Mouse (Mus musculus) right cerebral cortex, postnatal 14 days (tissue): ENCODE measurements at regions not wholly inside any gene's neighbourhood (a gene's known extent, or its start where the extent isn't known, plus 50 kb on each side); places are given as distances from the start of the nearest gene placed in this dataset.

Source experiments
- DNase-seq: peaks from one replicate; pipeline ENCODE4 v3.0.0; 2022

DNA sequence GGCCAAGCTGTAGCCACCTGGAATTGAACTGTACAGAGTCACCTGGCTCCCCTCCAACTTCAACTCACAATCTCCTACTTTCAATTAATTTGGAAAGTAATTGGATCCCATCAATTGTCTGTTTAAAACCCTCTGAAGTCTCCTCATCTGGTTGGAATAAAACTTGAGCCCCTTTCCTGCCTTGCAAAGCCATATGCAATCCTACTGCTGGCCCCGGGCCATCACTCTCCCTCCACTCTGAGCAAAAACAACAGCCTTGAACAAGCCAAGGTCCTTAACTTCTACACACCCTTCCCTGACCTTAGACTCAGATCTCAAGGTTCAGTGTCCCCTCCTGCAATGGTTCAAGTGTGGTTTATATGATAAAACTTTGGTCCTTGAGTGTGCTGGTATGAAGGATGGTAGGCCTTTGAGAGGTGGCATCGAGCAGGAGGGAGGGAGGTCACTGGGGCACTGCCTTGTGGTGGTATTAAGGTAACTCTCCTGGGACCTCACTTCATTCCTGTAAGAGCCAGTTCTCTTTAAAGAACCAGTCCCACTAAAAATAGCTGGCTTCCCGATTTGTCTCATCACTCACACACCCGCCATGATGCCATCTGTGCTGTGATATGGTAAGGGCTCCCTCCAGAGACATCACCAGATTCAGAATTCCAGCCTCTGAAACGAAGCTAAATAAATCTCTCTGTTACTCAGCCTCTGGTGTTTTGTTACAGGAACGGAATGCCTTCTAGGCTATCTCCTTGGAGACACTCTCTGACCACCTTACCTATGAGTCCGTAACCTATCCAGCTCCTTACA is 112.0 kb upstream of the Zmiz1 start:
- DNase-seq, result no peak

DNA sequence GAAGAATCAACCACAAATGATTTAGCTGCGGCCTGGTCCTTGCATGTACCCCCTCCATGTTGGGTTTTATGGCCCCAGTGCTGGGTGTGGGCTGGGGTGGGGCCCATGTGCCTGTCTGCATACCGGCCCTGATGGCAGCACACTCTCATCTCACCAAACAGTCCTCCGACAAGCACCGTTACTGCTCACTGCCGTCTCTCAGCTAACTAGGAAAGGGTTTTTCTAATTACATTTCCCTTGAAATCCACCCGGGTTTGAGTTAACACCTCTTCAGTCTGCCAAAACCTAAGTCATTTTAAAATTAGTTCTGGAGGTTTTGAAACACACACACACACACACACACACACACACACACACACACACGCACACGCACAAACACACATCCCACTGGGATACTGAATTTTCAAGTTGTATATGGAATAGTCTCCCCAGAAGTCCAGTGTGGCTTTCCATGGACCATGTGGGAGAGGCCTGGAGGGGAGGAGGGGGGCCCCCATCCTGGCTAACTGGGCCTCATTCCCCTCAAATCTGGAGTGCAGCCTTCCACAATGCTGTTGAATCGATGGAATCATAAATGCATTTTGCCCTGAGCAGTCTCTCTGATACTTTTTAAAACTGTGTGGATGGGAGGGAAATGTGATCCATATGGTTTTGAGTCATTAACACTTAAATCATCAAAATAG is 108.6 kb upstream of the Zmiz1 start:
- DNase-seq, result no peak

DNA sequence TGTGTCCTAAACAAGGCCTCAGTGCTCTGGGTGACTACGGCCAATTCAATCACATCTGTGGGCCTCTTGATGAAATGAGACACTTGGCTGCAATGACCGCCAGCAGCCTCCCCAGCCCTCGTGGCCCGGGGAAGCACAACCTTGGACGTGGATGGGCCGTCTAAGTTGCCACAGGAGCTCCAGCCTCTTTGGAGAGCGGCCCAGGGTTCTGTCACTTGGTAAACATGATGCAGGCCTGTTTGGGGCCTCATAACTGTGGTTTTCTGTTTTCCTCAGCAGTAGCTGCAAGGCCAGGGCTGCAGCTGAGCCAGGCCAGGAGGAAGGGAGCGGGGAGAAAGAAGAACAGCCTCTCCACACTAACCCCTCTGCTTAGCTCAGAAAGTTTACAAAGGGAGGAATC is 105.2 kb upstream of the Zmiz1 start:
- DNase-seq, result peak; percentile 35

DNA sequence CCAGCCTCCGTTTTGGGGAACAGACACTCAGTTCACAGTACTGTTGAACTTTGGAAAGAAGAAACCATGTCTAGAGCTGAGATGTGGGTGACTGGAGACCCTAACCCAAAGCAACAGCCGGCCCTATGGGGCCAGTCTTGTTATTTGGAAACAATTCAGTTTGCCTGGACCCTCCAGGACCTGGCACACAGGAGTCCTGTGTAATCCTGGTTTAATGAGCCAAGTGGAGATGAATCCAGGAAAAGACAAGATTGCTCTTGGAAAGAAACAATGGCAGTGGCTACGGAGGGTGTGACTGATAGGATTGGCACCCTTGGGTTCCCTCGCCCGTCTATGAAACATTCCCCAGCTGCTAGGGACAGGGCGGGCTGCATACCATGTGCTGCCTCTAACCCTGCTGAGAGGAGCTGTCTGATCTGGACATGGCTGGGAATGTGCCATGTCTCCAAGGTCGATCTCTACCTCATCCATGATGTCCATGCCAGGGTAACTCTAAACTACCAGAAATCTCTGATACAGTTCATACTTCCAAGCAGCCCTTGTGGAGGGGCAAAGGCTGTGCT is 104.6 kb upstream of the Zmiz1 start:
- DNase-seq, result no peak

DNA sequence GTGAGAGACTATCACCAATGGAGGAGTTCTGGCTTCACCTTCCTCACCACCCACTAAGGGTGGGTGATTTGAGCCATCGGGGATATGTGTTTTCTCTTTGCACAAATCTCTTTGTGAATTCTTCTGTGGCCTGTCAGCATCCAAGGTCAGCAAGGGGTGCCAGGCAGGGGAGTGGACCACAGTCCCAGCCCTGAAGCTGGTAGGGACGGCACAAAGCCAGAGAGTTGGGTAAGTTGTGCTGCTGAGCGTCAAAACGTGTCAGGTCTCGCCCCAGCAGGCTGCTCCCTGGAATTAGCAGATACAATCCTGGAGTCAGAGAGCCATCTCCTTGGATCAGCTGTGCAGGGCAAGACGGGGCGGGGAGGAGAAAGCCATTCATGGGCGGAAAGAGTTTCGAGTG is 101.2 kb upstream of the Zmiz1 start:
- no peak for DNase-seq

DNA sequence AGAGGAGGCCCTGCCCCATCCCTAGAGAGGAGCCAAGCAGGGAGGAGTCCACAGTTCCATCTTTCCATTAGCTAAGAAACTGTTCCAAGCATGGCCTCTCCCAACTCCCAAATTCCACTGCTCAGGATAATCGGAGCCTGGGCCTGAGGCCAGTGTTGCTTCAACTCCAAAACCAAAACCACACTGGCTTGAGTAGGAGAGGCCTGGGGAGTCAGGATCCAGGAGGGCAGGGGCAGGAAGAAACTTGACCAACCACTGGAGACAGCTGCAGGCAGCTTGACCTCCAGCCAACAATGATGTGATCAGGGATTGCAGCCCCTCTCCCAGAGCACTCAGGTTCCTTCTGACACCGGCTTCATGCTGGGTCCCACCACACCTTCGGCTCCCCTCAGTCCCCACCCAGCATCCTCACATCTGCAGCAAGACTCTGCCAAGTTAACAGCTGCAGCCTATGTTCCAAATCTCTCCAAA is 99.1 kb upstream of the Zmiz1 start:
- no peak for DNase-seq

DNA sequence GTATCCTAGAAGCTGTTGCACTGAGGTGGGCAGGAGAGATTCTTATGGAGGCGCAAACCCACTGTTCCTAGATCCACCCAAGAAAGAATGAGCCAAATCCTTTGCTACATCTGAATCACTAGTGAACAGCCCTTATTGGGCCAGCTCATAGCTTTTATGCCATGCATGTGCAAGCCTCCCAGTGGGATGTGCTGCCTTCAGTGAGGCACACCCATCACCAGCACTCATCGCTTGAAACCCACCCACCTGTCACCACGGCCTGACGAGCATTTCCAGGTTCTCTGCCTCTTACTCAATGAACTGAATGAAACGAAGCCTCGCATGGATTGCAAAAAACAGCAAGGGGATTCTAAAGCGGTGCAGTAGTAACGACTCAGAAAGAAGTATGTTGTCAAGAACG is 98.3 kb upstream of the Zmiz1 start:
- DNase-seq, result no peak

DNA sequence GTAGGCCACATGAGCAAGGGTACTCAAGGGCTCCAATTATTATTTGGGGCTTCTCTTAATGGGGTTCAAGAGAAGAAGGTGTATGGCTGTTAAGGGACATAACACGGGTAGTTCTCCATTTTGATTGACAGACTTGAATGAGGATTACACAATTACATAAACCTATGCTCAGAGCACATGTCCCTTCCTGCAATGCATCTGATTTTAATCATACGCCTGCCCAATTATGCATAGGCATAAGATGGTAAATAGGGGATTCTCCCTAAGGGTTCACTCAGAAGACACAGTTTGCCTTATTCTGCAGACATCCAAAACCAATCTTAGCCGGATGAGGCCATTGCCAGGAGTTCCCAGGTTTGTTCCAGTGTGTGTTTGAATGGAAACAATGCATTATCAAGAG is 97.9 kb upstream of the Zmiz1 start:
- no peak for DNase-seq

DNA sequence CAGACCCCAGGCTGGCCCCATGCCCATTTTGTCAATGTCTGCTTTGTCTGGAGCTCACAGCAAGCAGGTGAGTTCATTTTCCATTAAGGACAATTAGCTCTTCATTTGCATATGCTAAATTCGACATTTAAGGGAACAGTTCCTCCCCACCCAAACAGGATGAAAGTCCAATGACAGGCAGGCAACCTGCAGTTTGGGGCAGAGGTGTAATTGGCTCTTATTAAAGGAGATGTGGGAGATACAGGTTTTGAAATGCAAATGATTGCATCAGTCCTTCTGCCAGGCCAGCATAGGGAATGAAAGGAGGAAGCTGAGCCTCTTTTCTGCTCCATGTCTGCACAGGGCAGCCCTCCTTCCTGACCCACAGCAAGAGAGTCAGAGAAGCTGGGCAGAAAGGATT is 96.2 kb upstream of the Zmiz1 start:
- no peak for DNase-seq

DNA sequence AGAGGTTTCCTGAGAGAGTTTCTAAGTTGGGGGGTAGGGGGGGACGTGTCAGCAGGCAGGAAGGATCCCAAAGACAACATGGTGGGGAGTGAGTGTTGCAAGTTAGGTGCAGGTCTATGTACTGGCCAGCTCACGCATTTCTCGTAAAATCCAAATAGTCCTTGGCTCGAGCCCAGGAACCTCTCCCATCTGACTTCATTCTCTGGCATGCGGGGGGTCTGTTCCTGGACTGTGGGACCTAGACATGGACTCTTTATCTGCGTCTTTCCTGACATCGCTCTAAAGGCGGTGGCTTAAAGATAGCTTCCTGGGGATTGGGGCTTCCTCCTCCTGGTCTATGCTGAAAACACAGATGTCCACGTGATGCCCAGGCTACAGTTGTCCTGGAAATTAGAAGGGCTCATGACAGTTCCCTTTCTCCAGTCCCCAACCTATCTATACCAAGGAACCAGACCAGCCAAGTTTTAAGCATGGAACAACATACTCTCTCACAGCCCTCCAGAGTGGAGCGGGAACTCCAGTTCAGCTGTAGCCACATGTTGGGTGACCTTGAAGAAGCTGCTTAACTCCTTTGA is 93.7 kb upstream of the Zmiz1 start:
- no peak for DNase-seq

DNA sequence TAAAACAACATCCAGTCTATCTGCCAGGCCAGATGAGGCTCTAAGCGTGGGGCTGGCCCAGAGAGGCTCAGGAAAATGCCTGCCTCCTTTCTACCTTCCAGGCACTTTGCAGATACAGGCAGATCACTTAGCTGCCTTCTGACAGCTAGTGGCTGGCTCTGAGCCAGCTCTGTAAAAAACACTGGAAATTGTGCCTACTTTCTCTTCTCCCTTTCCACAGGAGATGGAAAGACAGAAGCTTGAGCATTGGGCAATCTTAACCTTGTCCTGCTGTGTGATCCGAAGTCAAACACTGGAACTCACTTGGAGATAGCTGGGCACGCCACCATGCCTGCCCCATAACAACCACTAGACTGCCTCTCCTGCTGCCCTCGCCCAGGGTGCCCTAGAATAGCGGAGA is 93.0 kb upstream of the Zmiz1 start:
- DNase-seq, result peak; percentile 30

DNA sequence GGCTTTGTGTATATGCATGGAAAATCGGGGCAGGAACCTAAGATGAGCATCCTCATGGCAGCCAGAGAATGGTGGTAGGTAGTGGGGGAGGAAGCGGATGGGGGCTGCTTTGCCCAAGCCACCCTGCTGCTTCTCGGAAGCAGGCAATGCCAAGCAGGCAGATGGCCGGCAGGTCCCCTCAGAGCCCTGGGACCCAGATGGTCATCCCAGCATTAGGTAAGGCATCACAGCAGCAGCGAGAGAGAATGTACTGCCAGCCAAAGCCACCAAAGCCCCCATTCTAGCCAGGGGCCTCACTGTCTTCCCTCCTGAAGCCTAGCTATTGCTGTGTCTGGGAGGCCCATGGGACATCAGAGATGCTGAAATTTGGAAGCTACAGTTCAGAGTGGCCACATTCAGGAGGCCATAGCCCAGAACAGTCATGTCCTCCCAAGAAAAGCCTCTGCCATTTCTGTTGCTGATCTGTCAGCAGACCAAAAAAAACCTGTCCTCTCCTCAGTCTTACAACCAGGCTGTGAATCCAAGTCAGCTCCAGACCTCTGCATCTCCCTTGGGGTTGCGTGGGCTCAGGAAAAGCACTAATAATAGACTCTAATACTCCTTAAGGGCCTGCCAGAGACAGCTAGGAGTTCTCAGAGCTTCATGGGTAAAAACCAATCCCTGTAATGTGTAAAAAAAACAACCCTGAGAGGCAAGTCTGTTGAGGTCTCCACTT is 88.5 kb upstream of the Zmiz1 start:
- DNase-seq, result no peak

DNA sequence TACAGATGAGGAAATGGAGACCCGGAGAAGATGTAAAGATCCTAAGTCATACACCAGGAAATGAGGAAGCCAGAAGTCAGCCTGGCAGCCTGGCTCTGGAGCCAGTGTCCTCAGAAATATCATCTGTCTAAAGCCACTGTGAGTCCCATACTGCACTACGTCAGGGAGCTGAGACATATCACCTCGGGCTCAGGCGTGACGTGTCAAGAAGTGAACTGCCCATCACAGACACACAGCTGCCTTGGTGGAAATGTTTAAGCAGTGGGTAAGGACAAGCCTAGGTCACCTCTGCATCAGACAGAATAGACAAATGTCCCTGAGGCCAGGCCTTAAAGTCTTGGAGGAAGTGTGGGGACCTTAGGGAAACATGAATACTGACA is 88.0 kb upstream of the Zmiz1 start:
- no peak for DNase-seq

DNA sequence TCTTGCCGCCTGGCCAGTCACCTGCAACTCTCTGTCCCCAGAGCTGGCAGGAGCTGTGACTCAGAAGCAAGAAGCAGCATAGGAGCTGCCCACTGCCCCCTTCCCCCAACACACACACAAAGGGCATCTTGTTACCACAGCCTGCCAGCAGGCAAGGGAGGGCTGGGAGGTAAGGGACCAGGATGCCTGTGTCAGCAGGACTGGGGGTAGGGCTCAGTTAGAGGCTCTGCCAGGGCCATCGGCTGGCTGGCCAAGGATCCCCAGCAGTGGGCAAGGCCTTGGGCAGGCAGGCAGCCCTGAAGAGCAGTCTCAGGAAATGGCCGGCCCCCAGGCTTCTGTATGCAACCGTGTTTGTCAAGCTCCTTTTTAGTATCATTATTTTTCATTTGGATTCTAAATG is 87.3 kb upstream of the Zmiz1 start:
- DNase-seq, result peak; percentile 45

DNA sequence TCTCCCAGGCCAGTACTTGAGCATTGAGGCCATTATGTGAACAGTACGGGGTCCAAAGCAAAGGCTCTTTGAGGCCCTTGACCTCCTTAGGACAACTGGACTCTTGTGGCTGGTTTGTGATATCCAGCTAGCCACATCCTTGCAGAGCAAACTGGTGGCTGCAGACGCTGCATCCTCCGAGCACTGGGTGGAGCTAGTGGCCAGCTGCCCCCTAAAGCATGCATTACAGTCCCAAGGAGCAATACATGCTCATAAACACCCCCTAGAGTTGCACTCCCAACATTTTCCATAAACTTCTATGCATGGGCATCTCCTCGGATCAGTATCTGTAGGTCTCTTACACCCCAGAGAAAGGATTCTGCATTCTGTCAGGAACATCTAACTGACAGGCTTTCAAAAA is 86.4 kb upstream of the Zmiz1 start:
- DNase-seq, result no peak

DNA sequence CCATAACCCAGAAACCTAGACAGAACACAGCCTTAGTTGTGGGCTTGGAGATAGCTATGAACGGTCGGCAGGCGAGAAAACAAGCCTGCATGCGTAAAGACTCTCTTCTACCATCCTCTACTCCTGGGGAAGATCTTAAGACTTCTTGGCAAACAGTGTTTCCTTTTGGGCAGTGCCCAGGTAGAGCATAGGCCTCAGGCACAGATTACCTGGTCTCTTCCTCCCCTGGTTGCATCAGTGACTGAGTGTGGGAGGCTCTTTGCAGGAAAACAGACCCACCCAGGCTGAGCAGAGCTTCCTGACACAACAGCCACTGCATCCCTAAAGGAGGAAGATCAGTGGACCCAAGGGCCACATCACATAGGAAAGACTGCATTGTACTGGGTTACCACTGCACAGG is 85.8 kb upstream of the Zmiz1 start:
- no peak for DNase-seq

DNA sequence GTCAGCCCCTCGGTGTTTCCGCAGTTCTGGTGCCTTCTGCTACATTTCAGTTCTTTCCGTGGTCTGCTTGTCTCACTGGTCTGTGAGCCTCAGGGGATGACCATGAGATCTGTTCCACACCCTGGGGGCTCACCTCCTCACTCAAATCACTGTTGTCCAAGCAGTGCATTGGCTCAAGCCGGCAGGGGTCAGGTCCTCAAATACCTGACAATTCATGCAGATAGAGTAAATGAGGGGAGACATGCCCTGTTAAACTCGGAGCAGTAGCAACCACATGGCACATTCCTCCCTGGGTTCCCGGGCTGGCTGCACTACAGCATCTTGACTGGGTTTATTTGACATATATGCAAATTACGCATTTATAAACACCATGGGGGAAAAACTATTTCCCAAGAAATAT is 84.0 kb upstream of the Zmiz1 start:
- no peak for DNase-seq

DNA sequence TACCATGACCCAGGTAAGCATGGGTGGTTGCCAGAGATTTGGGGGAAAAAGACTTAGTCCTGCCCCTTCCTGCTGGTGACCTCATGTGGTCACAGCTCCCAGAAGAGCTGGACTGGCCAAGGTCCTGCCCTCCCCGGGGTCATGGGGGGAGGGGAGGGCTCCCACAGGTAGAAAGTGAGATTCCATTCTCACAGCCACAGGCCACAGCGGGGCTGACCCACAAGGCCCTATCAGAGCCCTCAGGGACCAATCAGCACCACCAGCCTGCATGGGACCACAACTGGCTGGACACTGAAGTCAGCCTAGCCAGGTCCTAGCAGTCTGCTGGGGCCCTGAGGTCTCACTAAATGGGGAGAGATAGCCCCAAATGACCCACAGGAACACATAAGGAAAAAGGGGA is 81.9 kb upstream of the Zmiz1 start:
- DNase-seq, result no peak

DNA sequence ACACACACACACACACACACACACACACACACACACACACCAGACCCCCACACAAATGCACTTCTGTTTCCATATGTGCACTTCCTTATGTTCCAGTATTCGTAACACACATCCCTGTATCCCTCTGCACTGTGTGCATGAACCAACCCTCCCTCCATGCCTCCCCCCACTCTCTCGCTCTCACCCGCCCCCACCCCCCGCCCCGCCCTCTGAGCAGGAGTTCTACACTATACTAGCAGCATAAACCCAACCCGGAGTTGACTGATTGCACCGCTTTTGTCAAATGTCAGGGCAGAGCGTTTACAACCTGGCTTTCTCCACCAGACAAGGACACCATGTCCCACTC is 81.5 kb upstream of the Zmiz1 start:
- DNase-seq, result no peak

DNA sequence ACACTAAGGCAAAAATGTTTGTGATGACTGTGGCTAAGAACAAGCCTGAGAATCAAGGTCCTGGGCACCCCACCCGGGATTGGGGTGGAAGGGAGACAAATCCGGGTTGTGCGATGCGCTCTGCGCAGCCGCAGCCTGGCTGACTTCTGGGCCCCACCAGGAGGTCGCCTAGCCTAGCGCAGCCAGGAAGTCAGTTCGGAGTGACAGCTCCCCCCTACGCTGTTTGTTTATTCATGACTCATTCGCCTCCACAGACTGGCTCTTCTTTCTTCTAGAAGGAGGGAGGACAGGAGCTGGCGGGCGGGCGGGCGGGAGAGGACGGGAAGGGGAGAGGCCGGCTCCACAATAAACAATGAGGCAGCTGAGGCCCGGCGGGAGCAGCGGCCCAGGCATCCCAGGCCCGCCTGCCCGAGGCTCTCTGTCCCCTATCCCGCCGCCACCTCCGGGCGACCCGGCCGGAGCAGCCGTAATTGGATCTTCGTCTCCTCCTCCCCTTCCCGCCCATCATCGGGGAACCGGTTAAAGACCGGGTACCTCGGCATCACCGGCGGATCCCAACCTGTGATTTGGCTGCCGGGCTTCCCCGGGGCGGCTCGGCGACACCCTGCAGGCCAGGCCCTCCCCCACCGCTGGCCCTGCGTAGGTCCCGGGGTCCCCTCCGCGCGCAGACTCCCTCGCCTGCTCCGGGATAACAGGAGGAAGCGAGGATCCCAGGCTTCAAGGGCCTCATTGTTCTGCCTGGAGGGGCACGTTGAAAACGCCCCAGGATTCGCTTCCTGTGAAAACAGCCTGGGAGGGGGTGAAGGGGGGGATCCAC is 80.9 kb upstream of the Zmiz1 start:
- DNase-seq, result peak; percentile 71

DNA sequence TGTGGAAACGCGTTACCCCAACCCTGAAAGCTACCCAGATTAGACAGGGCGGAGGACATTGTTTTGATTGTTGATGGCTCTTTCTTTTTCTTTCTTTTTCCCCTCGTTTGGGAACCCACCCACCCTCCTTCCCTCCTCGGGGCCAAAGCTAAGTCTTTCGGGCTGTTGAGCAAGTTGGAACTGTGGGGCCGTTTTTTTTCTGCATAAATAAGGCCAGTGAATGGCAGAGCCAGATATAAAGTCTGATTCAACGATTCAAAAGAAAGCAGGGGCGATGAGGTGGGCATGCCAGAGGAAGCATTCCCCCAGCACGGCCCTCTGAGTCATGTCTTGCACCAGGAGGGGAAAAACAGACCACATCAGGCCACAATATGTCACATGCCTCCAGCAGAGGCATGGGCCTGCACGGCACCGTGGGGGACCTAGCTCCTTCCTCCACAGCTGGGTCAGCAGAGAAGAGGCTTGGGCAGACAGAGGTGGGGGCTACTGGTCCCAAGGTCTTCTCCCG is 80.2 kb upstream of the Zmiz1 start:
- DNase-seq, result peak; percentile 44

DNA sequence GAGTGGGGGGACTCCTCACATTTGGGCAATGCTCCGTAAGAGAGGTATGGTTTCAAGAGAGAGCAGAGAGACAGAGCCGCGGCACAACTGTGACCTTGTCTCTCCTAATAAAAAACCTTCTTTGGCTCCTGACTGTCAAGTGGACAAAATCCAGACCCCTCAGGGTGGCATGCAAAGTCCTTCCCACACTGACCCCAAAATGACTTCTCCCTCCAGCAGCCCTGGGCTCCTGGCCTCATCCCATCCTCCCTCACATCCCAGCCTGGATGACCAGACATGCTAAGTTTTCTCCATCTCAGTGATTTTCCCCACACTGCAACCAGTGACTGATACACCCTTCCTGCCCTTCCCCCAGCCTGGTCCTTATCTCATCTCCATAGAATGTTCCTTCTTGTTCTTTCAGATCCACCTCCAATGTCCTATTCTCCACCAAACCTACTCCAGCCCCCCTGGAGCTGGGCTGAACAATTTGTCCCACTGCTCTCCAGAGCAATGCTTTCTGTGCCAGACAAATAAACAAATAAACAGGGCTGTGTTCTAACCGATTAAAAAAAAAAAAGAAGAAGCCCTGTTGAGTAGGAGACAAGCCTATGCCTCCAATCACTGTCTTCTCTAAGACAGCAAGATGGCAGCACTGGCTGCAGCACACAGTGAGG is 75.7 kb upstream of the Zmiz1 start:
- no peak for DNase-seq
